Mouse (Mus musculus) forebrain, embryonic 13.5 days (tissue): ENCODE results near the gene 5730522E02Rik. TPM values are rescaled to one million over a fixed set of nuclear protein-coding genes. Genes with fewer than 3 reads are reported as not detected.

Experiments
- ATAC-seq: fragments of 200-750 bp; cut with Nextera tagmentation; 2 replicates; pipeline ENCODE4 v1.8.0; 2017
- H3K27ac ChIP-seq: fragments of 300-500 bp; sonication (generic); 2 replicates; pipeline ENCODE4 v1.5.1; 2015; ENCODE audit warnings: inconsistent platforms, mild to moderate bottlenecking, moderate library complexity
- H3K27me3 ChIP-seq: fragments of 300-500 bp; sonication (generic); 2 replicates; pipeline ENCODE4 v1.6.1; 2015; ENCODE audit warnings: mild to moderate bottlenecking, inconsistent platforms
- H3K36me3 ChIP-seq: fragments of 300-500 bp; sonication (generic); 2 replicates; pipeline ENCODE4 v1.6.1; 2015; ENCODE audit warnings: mild to moderate bottlenecking, inconsistent platforms; ENCODE audit not compliant: poor library complexity, severe bottlenecking
- H3K4me1 ChIP-seq: fragments of 300-500 bp; sonication (generic); 2 replicates; pipeline ENCODE4 v1.6.1; 2015; ENCODE audit warnings: inconsistent platforms
- H3K4me2 ChIP-seq: fragments of 300-500 bp; sonication (generic); 2 replicates; pipeline ENCODE4 v1.6.1; 2015; ENCODE audit warnings: inconsistent platforms, mild to moderate bottlenecking, moderate library complexity
- H3K4me3 ChIP-seq: fragments of 300-500 bp; sonication (generic); 2 replicates; pipeline ENCODE4 v1.5.1; 2015; ENCODE audit warnings: mild to moderate bottlenecking, inconsistent platforms
- H3K9ac ChIP-seq: fragments of 300-500 bp; sonication (generic); 2 replicates; pipeline ENCODE4 v1.6.1; 2015; ENCODE audit warnings: mild to moderate bottlenecking, inconsistent platforms
- H3K9me3 ChIP-seq: fragments of 300-500 bp; sonication (generic); replicated peaks from 2 replicates; pipeline ENCODE4 v1.6.1; 2016; ENCODE audit warnings: inconsistent platforms
- WGBS: fragments of 180-500 bp; shearing (Covaris S2); methylation state at CpG from one replicate; pipeline ENCODE4 v1.1.7; 2015; 5-methylcytosine and 5-hydroxymethylcytosine counted together
- polyA plus RNA-seq: library from polyadenylated mRNA; unstranded; fragments of >200 nt; fragmentation: Nextera tagmentation; extraction: Ambion mirVana; gene quantifications from 2 replicates; pipeline ENCODE4 v1.2.1, GENCODE M21; 2015

Gene 5730522E02Rik
- polyA plus RNA-seq, 1 experiment from 2014 or later, result 15.9 TPM

DNA sequence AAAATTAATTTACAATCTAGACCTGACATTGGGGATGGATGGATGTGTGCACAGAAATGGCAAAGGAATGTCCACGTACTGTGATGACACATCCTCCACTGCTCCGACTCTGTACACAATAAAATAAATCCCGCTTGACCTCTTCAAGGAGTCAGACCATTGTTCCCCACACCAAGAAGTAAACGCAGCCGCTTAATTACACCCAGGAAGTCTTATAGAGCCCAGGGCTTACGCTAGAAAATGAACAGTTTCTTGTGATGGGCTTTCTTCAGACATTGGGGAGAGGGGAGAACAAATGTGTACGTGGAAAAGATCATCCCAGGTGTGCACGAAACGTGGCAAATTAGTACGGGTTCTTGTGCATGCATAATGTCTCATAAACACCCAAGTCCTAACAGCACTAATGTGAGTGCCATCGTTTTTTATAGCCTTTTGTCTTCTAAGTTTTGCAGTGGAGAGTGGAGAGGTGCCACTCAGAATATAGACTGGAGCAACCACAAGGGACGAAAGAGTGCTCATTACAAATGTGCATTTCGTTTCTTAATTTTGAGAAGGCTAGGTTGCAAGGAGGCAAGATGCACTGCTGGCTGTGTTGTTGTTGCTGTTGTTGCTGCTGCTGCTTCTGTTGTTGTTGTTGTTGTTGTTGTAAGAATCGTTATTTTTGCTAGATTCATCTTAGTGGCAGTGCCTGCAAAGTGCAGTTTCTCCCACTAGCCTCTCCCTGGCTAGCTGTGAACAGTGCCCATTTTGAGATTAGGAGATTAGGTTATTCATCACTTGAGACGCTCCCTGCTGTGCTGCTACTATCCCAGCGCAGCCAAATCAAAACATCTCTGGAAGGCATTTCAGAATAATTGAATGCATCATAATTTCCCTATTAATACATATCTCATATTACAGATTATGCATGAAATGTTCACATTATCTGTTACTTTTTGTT, 353.7 kb downstream of the 5730522E02Rik start:
- 5% methylated on average over 16 of the region's 16 CpGs for WGBS
- H3K36me3 ChIP-seq, result no peaks in the 10 kb centered on the region
- H3K27me3 ChIP-seq, result no peaks in the 10 kb centered on the region
- H3K27ac ChIP-seq, result peak overlapping the region; percentile 59
- H3K9ac ChIP-seq, result 0 out of 2 replicates have a peak overlapping the region, but pooled peaks have one; percentile 55
- peaks cover 40% of the 10 kb centered on the region for H3K4me1 ChIP-seq
- no peaks in the 10 kb centered on the region for H3K9me3 ChIP-seq
- peak; percentile 11; the same call in 1 of the 2 replicates for ATAC-seq
- peak overlapping the region; percentile 49 for H3K4me2 ChIP-seq
- 0 out of 2 replicates have a peak overlapping the region, but pooled peaks have one; percentile 10 for H3K4me3 ChIP-seq

DNA sequence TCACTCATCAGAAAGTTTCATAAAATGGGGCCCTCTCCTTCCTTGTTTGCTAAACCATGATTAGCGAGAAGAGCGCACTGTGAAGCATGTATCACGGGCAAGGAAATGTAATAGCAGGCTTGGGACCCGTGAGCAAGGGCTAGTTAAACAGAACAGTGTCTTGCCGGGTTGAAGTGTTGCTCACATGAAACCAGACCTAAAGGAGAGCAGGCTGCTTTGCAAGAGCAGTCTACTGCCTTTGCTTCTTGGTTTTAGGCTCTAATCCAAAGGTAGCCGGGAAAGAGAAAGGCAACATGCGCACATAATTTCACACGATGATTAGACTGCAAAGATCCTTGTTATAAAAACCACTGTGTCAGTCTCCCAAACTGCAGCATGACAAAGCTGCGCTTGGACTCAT, 354.8 kb downstream of the 5730522E02Rik start:
- peak overlapping the region; percentile 49 for H3K4me2 ChIP-seq
- peak overlapping the region; percentile 55; the same call in 1 of the 2 replicates for H3K9ac ChIP-seq
- H3K36me3 ChIP-seq, result no peaks in the 10 kb centered on the region
- peaks cover 40% of the 10 kb centered on the region for H3K4me1 ChIP-seq
- peak overlapping the region; percentile 10 for H3K4me3 ChIP-seq
- peak overlapping the region; percentile 87 for H3K27ac ChIP-seq
- WGBS, result 18% methylated on average over 9 of the region's 9 CpGs
- no peaks in the 10 kb centered on the region for H3K27me3 ChIP-seq
- ATAC-seq, result peak; percentile 30
- H3K9me3 ChIP-seq, result no peaks in the 10 kb centered on the region

DNA sequence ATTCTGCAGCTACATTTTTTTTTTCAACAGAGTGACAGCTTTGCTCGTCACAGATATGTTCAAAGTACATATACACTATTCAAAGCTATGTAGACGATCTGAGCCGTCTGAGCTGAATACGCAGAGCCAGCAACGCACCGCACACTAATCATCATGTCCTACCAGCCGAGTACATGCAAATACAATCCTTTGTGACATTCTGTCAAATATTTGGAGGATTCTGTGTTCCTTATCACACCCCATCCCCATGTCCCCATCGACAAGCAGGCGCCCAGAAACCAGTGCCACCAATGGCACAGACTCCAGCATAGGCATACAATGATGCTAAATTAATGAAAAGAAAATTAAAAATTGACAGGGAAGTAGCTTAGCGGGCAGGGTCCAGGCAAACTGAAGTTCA, 356.3 kb downstream of the 5730522E02Rik start:
- Histone ChIP-seq H3K27ac (peak overlapping the region; percentile 72), H3K9ac (no peak overlapping the region), H3K9me3 (no peaks in the 10 kb centered on the region), H3K4me3 (no peak overlapping the region), H3K27me3 (no peaks in the 10 kb centered on the region), H3K4me2 (peak overlapping the region; percentile 13; the same call in 1 of the 2 replicates), H3K4me1 (peaks cover 42% of the 10 kb centered on the region), H3K36me3 (no peaks in the 10 kb centered on the region)
- WGBS, result 38% methylated on average over 10 of the region's 10 CpGs
- ATAC-seq, result peak; percentile 68

DNA sequence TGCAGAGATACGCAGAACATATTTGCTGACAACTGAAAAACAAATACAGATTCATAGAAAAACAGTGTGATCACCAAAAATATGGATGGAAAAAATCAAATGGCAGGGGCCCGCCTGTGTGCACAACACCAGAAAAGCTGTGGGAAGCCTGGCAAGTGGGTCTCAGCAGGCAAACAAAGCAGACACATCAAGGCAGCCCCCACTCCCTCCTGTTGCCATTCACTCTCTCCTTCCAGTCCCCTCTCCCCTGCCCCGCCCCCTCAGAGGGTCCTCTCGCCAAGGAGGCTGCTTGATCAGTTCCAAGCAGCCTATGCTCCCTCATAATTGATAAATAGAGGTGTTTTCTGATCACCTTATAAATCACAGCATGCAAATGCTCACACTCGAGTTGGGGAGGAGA, 357.5 kb downstream of the 5730522E02Rik start:
- Histone ChIP-seq H3K36me3 (no peaks in the 10 kb centered on the region), H3K4me1 (peaks cover 47% of the 10 kb centered on the region), H3K27ac (peak overlapping the region; percentile 61), H3K9me3 (no peaks in the 10 kb centered on the region), H3K9ac (peak overlapping the region; percentile 30; the same call in 1 of the 2 replicates), H3K27me3 (no peaks in the 10 kb centered on the region), H3K4me3 (no peak overlapping the region), H3K4me2 (no peak overlapping the region)
- 8% methylated on average over 5 of the region's 5 CpGs for WGBS
- peak; percentile 56 for ATAC-seq

DNA sequence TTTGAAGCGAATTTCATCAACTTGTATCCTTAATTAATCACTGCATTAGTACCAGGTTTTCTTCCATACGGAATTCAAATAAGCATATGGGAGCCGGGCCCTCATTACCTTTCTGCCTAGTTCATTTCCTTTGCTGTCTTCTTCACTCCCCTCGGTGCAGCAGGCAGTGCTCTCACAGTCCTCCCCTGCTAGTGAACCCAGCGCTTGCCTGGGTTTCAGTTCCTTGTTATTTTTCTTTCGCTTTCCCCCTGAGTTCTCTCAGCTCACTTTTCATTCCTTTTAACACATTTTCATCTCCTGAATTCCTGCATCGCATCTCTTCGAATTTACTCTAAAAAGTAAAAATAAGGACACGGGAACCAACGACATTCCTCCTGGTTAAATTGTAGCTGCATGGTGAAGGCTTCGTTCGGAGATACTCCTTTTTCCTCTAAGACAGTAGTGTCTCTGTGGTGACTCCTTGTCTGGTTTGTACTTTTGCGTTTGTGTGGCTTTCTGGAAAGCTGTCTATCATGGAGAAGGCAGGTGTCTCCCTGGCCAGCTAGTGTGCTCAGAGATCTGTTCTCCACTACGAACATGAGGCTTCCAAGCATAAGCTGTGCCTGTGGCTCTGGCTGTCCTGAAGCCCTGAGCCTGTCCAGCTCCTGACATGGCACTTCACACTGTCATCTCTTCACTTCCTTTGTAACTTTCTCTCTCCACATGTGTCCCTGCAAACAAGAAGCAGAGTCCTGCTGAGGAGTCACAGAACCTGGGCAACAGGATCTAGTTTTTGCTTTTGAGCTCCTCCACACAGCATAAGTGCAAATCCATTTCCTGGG, 361.5 kb downstream of the 5730522E02Rik start:
- no peak overlapping the region for H3K27ac ChIP-seq
- H3K4me2 ChIP-seq, result no peak overlapping the region
- H3K9ac ChIP-seq, result no peak overlapping the region
- no peaks in the 10 kb centered on the region for H3K9me3 ChIP-seq
- no peaks in the 10 kb centered on the region for H3K27me3 ChIP-seq
- H3K36me3 ChIP-seq, result no peaks in the 10 kb centered on the region
- no peak for ATAC-seq
- no peak overlapping the region for H3K4me3 ChIP-seq
- 63% methylated on average over 14 of the region's 14 CpGs for WGBS
- peaks cover 14% of the 10 kb centered on the region for H3K4me1 ChIP-seq

DNA sequence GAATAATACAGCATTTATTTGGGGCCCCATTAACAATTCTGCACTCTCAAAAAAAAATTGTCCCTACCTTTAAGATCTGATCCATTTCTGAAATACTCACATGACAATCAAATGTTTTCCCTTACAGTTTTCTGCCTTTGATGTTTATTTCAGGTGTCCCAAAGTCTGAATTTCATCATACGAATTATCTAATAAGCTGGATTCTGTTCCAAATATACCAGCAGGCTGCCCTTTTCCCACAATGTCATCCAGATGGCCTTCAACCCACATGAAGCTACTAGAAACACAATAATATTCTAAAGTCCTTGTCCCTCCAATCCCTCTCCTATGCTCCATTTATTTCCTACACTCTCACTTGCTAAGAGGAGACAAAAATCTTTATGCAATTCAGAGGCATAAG, 372.1 kb downstream of the 5730522E02Rik start:
- Histone ChIP-seq H3K9ac (no peak overlapping the region), H3K27ac (no peak overlapping the region), H3K4me2 (no peak overlapping the region), H3K4me3 (no peak overlapping the region), H3K4me1 (no peaks in the 10 kb centered on the region), H3K9me3 (no peaks in the 10 kb centered on the region), H3K36me3 (no peaks in the 10 kb centered on the region), H3K27me3 (no peaks in the 10 kb centered on the region)
- no peak for ATAC-seq
- 86% methylated on average over 1 of the region's 1 CpGs for WGBS

DNA sequence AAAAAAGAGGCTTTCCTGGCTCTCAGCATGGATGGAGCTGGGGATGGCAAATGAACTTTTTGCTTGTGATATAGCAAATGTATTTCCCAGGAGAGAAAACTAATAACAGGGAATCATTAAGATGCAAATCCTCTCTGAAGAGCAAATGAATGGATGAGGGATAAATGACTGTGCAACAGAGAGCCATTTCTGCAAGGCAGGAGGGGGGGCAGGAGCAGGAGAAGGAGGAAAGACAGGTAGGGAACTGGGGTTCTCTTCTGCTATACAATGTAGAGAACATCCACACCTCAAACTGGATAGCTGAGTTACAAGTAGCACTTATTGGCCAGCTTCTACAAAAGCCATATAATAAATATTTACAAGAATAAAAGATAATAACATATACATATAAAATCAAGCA, 390.8 kb downstream of the 5730522E02Rik start:
- Histone ChIP-seq H3K27me3 (no peaks in the 10 kb centered on the region), H3K9ac (no peak overlapping the region), H3K9me3 (no peaks in the 10 kb centered on the region), H3K36me3 (no peaks in the 10 kb centered on the region), H3K4me1 (no peaks in the 10 kb centered on the region), H3K4me2 (no peak overlapping the region), H3K27ac (no peak overlapping the region), H3K4me3 (no peak overlapping the region)
- ATAC-seq, result no peak

DNA sequence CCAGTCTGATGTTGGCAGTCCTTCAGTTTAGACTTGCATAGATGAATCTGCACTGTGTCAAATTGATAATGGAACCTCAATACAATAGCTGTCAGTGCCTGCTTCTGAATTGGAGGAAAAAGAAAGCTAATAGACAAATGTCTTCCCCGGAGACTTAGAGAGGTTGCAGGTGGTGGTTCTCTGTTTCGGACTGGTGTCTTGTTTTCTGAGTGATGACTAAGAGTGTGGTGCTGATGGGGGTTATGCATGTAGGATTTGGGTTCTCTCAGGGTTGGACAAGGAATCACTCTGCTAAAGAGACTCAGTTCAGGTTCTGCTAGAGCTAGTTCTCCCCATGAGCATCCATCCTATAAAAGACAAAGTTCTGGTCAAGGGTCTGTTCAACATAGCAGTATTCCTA, 397.1 kb downstream of the 5730522E02Rik start:
- Histone ChIP-seq H3K27me3 (no peaks in the 10 kb centered on the region), H3K36me3 (no peaks in the 10 kb centered on the region), H3K4me1 (no peaks in the 10 kb centered on the region), H3K4me3 (no peak overlapping the region), H3K9me3 (no peaks in the 10 kb centered on the region), H3K27ac (no peak overlapping the region), H3K9ac (no peak overlapping the region), H3K4me2 (no peak overlapping the region)
- no peak for ATAC-seq
- WGBS, result 83% methylated on average over 2 of the region's 2 CpGs

DNA sequence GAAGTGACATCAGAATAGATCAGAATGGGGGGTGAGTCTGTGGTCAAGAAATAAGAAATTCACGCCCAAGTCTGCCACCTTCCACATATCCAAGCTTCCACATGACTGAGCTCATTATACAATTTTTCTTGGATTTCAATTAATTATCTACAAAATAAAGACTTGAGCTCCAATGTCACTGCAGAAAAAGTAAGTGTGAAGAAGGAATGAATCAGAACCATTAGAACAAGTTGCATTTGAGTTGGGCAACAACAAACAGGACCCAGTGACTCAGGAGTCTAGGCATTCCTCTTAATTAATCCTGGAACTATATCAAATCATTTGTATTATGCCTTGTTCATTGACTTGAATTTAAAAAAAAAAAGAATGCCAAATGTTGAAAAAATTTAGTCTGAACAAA, 422.9 kb downstream of the 5730522E02Rik start:
- Histone ChIP-seq H3K27ac (no peak overlapping the region), H3K36me3 (no peaks in the 10 kb centered on the region), H3K4me1 (no peaks in the 10 kb centered on the region), H3K27me3 (no peaks in the 10 kb centered on the region), H3K4me2 (no peak overlapping the region), H3K9me3 (no peaks in the 10 kb centered on the region), H3K4me3 (no peak overlapping the region), H3K9ac (no peak overlapping the region)
- WGBS, result 72% methylated on average over 1 of the region's 1 CpGs
- no peak for ATAC-seq

DNA sequence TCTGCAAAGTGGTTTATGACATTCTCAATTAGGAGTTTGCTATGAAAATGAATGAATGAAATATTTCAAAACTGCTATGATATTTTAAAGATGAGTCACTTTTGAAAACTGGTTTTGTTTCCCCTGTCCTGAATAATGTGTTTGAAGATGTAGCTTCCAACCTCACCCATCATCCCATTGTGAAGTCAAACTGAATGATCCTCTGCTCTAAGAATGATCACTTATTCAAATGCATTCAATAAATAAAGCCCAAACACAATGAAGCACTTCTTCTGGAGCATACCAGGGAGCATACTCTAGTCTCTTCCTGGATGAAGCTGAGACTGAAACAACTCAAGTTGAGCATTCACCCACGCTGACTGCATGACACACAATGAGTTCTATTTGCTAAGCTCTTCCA, 438.3 kb downstream of the 5730522E02Rik start:
- H3K4me1 ChIP-seq, result peaks cover 15% of the 10 kb centered on the region
- H3K4me3 ChIP-seq, result no peak overlapping the region
- 67% methylated on average over 1 of the region's 1 CpGs for WGBS
- H3K27ac ChIP-seq, result no peak overlapping the region
- no peak overlapping the region for H3K9ac ChIP-seq
- no peaks in the 10 kb centered on the region for H3K27me3 ChIP-seq
- no peaks in the 10 kb centered on the region for H3K36me3 ChIP-seq
- no peaks in the 10 kb centered on the region for H3K9me3 ChIP-seq
- H3K4me2 ChIP-seq, result no peak overlapping the region
- ATAC-seq, result no peak

DNA sequence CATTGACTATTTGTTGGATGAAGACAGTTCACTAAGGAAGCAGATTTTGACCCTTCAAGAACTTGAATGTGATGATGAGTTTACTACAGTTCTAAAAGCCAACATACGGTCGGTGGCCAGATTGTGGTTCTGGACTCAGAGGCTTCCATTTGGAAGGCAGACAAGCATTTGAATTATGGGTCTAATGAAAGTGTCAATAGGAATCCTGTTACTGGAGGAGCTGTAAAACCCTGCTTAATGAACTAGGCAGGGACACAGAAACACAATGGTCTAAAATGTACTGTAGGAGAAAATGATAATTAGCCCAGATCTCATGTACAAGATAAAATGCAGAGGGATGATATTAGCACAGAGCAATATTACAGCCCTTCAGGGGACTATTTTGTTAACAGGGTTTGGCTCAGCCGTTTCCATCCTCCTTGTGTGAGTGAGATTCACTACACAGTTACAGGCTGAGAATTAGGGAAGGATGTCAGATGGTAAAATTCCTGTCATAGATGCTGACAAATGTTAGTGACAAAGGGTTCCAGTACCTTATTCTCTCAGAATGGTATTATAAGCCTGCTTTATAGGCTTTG, 439.5 kb downstream of the 5730522E02Rik start:
- H3K27ac ChIP-seq, result no peak overlapping the region
- H3K4me1 ChIP-seq, result peaks cover 15% of the 10 kb centered on the region
- H3K4me2 ChIP-seq, result no peak overlapping the region
- no peaks in the 10 kb centered on the region for H3K27me3 ChIP-seq
- no peaks in the 10 kb centered on the region for H3K36me3 ChIP-seq
- H3K9ac ChIP-seq, result no peak overlapping the region
- no peak for ATAC-seq
- no peaks in the 10 kb centered on the region for H3K9me3 ChIP-seq
- WGBS, result 74% methylated on average over 3 of the region's 3 CpGs
- H3K4me3 ChIP-seq, result no peak overlapping the region
